Comparison of ENCODE assay signal across 4 mouse cellular contexts in genomic region chr7:112165032-112165431, GRCm38 (mm10). TPM values are rescaled to one million over a fixed set of nuclear protein-coding genes. Genes with fewer than 3 reads are reported as not detected.
"Had no signal": no experiment of that assay in that cellular context is flagged by ENCODE, and none has a peak within 500 bp of the region (broad histone marks: within the 10 kb centered on the region; RNA-seq: fewer than 3 reads in every experiment).

No protein-coding gene starts in this region.

RNA-seq across cellular contexts. Expression of gene Dkk3, which starts 6.2 kb away (rescaled TPM):
- total RNA-seq: megakaryocyte progenitor cell, adult 5-6 weeks; megakaryocyte-erythroid progenitor cell, adult 5-6 weeks; monocyte, adult 5-6 weeks had no signal
- polyA plus RNA-seq: macrophage had no signal
